Mouse (Mus musculus) olfactory bulb, adult 2 months (tissue): Measurements from ENCODE around the gene Lbp. TPM values are rescaled to one million over a fixed set of nuclear protein-coding genes. Genes with fewer than 3 reads are reported as not detected.

Source experiments
- H3K27ac ChIP-seq: fragments of 200-500 bp; 2 replicates; pipeline ENCODE4 v1.5.1; 2012; ENCODE audit warnings: low read depth, low read length; ENCODE audit not compliant: insufficient read depth
- H3K4me1 ChIP-seq: fragments of 200-500 bp; 2 replicates; pipeline ENCODE4 v1.6.1; 2012; ENCODE audit warnings: low read length; ENCODE audit not compliant: control insufficient read depth, insufficient read depth
- H3K4me3 ChIP-seq: fragments of 200-500 bp; 2 replicates; pipeline ENCODE4 v1.5.1; 2012; ENCODE audit warnings: mild to moderate bottlenecking, low read depth, low read length, moderate library complexity; ENCODE audit not compliant: insufficient read depth
- CTCF ChIP-seq: fragments of 200-500 bp; IDR thresholded peaks from 2 replicates; pipeline ENCODE4 v1.5.1; 2012; ENCODE audit warnings: low read depth, mild to moderate bottlenecking, low read length, moderate library complexity; ENCODE audit not compliant: insufficient read depth
- POLR2A ChIP-seq: fragments of 200-500 bp; IDR thresholded peaks from 2 replicates; pipeline ENCODE4 v1.6.1; 2012; ENCODE audit warnings: mild to moderate bottlenecking, low read depth, low read length, moderate library complexity; ENCODE audit not compliant: insufficient read depth
- WGBS: fragments of 180-500 bp; shearing (Covaris S2); methylation state at CpG from one replicate; pipeline ENCODE4 v1.1.7; 2018; 5-methylcytosine and 5-hydroxymethylcytosine counted together
- polyA plus RNA-seq: library from polyadenylated mRNA; stranded (reverse); fragments of >200 nt; gene quantifications from 2 replicates; pipeline ENCODE4 v1.2.4, GENCODE M21; 2012; ENCODE audit warnings: low replicate concordance; ENCODE audit not compliant: missing spikeins, insufficient read depth, insufficient read length

The Lbp gene
- polyA plus RNA-seq, 1 experiment = not detected

GRCm38 (mm10) chr2:158295700-158296099 is 10.6 kb upstream of the Lbp start:
- 26% methylated on average over 9 of the region's 9 CpGs for WGBS
- no peak overlapping the region for H3K4me3 ChIP-seq
- TF ChIP-seq POLR2A = no peak
- TF ChIP-seq CTCF = no peak
- no peak overlapping the region for H3K27ac ChIP-seq
- peaks cover 8% of the 10 kb centered on the region for H3K4me1 ChIP-seq

DNA sequence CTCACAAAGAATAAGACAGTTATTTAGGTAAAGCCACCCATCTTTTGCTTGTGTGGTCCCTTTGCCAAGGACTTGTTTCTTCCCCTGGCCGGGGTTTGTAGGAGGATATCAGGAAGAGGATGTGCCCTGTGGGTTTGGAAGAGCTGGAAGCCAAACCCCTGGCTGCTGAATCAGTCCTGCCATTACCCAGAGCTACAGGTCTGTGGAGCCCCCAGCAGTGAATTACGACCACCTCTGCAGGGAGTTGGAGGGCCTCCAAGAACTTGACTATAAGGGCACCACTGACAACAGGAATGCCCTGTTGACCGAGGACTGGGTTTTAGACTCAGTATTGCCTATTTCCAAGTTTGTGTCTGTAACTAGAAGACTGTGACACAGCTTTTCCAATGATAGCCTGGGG is 7.1 kb upstream of the Lbp start:
- TF ChIP-seq CTCF = no peak
- no peak for TF ChIP-seq POLR2A
- WGBS = 50% methylated on average over 3 of the region's 3 CpGs
- Histone ChIP-seq H3K4me1 (peaks cover 8% of the 10 kb centered on the region), H3K27ac (no peak overlapping the region), H3K4me3 (no peak overlapping the region)

GRCm38 (mm10) chr2:158299731-158300130 is 6.6 kb upstream of the Lbp start:
- Histone ChIP-seq H3K4me3 (no peak overlapping the region), H3K27ac (no peak overlapping the region), H3K4me1 (peaks cover 8% of the 10 kb centered on the region)
- WGBS = 37% methylated on average over 4 of the region's 4 CpGs
- TF ChIP-seq CTCF (no peak), POLR2A (no peak)

DNA sequence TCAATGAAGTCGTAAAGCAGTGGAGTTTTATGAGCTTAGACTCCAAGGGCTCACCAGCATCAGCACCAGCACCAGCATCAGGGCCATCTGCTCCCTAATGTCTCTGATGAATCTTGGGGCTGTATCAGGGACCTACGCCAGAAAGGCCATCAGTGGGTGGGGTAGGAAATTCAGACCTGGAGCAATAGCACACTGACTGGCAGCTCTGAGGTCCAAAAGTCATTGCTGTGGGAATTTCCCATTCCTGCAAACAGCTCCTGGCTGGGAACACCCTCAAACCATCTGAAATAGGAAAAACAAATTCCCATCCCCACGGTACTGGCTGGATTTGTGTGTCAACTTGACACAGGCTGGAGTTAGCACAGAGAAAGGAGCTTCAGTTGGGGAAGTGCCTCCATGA is 3.5 kb upstream of the Lbp start:
- WGBS = 84% methylated on average over 3 of the region's 3 CpGs
- TF ChIP-seq POLR2A (no peak), CTCF (no peak)
- no peak overlapping the region for H3K27ac ChIP-seq
- no peak overlapping the region for H3K4me3 ChIP-seq
- H3K4me1 ChIP-seq = no peaks in the 10 kb centered on the region

GRCm38 (mm10) chr2:158306696-158307049 is 380 bp downstream of the Lbp start:
- no peak for TF ChIP-seq CTCF
- no peak for TF ChIP-seq POLR2A
- WGBS = 69% methylated on average over 6 of the region's 6 CpGs
- Histone ChIP-seq H3K27ac (no peak overlapping the region), H3K4me1 (peaks cover 6% of the 10 kb centered on the region), H3K4me3 (no peak overlapping the region)

DNA sequence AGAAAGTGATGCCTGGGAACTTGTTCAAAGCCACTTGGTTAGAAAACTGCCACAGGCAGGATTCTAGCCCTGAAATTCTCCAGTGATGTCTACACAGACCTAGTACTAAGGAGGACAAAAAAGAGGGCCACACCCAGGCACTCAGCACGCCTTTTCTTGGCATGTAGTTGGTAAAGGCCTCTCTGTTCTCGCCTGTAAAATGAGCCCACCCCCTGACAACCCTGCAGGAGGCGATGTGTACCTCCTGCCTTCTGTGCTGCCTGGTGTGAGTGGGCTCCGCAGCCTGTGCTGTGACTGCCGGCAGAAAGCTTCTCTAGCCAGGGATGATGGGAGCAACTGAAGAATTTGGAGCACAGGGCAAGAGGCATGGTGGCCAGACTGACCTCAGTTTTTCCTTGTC is 2.0 kb downstream of the Lbp start:
- WGBS = 25% methylated on average over 5 of the region's 5 CpGs
- TF ChIP-seq POLR2A (no peak), CTCF (no peak)
- H3K27ac ChIP-seq = no peak overlapping the region

DNA sequence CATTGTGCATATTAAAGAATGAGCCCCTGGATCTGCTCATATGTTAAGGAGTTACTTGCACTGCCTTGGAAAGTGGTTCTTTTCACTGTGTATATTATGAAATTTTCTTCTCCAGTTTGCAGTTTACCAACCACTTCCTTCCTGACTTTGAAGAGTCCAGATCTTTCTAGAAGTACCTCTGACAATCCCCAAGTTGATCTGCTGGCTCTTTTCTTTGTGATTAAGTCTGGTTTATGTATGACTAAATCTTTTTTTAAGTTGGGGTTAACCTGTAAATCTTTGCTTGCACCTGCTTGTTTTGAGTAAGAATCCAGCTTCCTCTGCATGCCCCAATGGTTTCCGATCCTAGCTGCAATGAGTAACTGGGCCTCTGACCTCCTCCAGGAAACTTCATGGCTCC is 6.8 kb downstream of the Lbp start:
- H3K4me1 ChIP-seq = peaks cover 10% of the 10 kb centered on the region

More for the DNA sequence above, 2.0 kb downstream of the Lbp start:
- H3K4me3 ChIP-seq = no peak overlapping the region
- H3K4me1 ChIP-seq = peaks cover 6% of the 10 kb centered on the region

DNA sequence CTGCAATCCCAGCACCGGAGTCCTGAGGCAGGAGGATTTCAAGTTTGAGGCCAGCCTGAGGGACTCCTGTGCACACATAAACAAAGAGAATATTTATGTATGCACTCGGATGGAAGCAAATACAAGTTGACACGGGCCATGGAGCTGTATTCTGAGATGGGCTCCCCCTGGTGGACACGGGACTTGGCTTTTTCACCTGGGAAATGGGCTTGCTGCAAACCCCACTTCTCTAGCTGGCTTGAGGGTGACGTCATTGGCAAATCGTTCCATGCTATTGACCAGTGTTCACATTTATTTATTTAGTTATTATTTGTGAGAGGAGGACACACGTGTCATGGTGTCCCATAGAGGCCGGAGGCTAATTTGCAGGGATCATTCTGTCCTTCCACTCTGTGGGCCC is 10.1 kb downstream of the Lbp start:
- TF ChIP-seq CTCF = no peak
- TF ChIP-seq POLR2A = no peak
- Histone ChIP-seq H3K27ac (no peak overlapping the region), H3K4me3 (no peak overlapping the region), H3K4me1 (peaks cover 4% of the 10 kb centered on the region; the same call in 1 of the 2 replicates)
- WGBS = 78% methylated on average over 8 of the region's 8 CpGs

More for the DNA sequence above, 6.8 kb downstream of the Lbp start:
- no peak overlapping the region for H3K4me3 ChIP-seq
- TF ChIP-seq CTCF (no peak), POLR2A (no peak)
- H3K27ac ChIP-seq = no peak overlapping the region
- WGBS = 97% methylated on average over 1 of the region's 1 CpGs

DNA sequence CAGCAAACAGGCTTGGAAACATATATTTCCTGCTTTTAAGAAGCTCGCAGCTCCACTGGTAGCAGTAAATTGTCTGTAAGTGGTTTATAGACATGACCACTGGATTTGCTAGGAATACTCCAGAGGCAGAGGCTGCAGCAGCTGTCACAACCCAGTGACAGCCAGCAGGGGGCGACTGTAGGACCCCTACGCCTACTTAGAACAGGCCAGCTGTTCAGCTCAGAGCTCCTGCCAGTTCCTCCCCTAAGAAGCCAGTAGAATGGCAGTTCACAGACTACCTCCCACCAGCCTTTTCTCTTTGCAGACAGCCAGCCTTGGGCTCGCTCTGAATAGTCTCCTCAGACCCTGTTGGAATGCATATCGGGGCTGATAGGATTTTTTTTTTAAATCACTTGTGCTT is 10.7 kb downstream of the Lbp start:
- 10% methylated on average over 5 of the region's 5 CpGs for WGBS
- no peak overlapping the region for H3K27ac ChIP-seq

GRCm38 (mm10) chr2:158321596-158321995 is 15.3 kb downstream of the Lbp start:
- Histone ChIP-seq H3K4me1 (peaks cover 4% of the 10 kb centered on the region; the same call in 1 of the 2 replicates), H3K4me3 (no peak overlapping the region), H3K27ac (no peak overlapping the region)
- WGBS = 92% methylated on average over 6 of the region's 6 CpGs
- TF ChIP-seq CTCF = no peak
- TF ChIP-seq POLR2A = no peak

More for the DNA sequence above, 10.7 kb downstream of the Lbp start:
- Histone ChIP-seq H3K4me1 (peaks cover 4% of the 10 kb centered on the region; the same call in 1 of the 2 replicates), H3K4me3 (no peak overlapping the region)
- TF ChIP-seq POLR2A (no peak), CTCF (peak; percentile 48; the same call in 1 of the 2 replicates)
